Mouse (Mus musculus) splenic B cell, adult 2 months (primary cell): ENCODE measurements around the gene Rasgrp3.
A peak's percentile ranks its signal among the peaks of the same experiment; 100 is the strongest.

Experiments
- DNase-seq: peaks from one replicate; pipeline ENCODE4 v3.0.0-alpha.2; 2011; ENCODE audit warnings: low read depth, low spot score
- H3K27me3 ChIP-seq: 2 replicates; pipeline ENCODE4 v1.6.1; 2012; ENCODE audit warnings: mild to moderate bottlenecking, low read length, moderate library complexity, mixed read lengths; ENCODE audit not compliant: control insufficient read depth, poor library complexity, insufficient read depth, severe bottlenecking
- H3K36me3 ChIP-seq: 2 replicates; pipeline ENCODE4 v1.6.1; 2012; ENCODE audit warnings: mild to moderate bottlenecking, low read length, moderate library complexity, mixed read lengths; ENCODE audit not compliant: control insufficient read depth, poor library complexity, insufficient read depth, severe bottlenecking

The Rasgrp3 gene

GRCm38 (mm10) chr17:75529222-75529935 is 93.7 kb downstream of the Rasgrp3 start:
- DNase-seq, result no peak
- H3K27me3 ChIP-seq, result no peaks in the 10 kb centered on the region
- H3K36me3 ChIP-seq, result peaks cover 12% of the 10 kb centered on the region

- DNase-seq, result no peak
- no peaks in the 10 kb centered on the region for H3K36me3 ChIP-seq
Observed at GRCm38 (mm10) chr17:75532469-75532986, 96.8 kb downstream of the Rasgrp3 start.

GRCm38 (mm10) chr17:75534314-75535020 is 98.8 kb downstream of the Rasgrp3 start:
- Histone ChIP-seq H3K27me3 (no peaks in the 10 kb centered on the region), H3K36me3 (peaks cover 11% of the 10 kb centered on the region)
- no peak for DNase-seq

More at GRCm38 (mm10) chr17:75532469-75532986, 96.8 kb downstream of the Rasgrp3 start:
- H3K27me3 ChIP-seq, result no peaks in the 10 kb centered on the region

GRCm38 (mm10) chr17:75535612-75536011 is 99.9 kb downstream of the Rasgrp3 start:
- Histone ChIP-seq H3K36me3 (peaks cover 13% of the 10 kb centered on the region), H3K27me3 (no peaks in the 10 kb centered on the region)
- no peak for DNase-seq

GRCm38 (mm10) chr17:75536396-75537049 is 100.8 kb downstream of the Rasgrp3 start:
- peak; percentile 84 for DNase-seq
- Histone ChIP-seq H3K36me3 (peaks cover 13% of the 10 kb centered on the region), H3K27me3 (no peaks in the 10 kb centered on the region)

- no peak for DNase-seq
- Histone ChIP-seq H3K27me3 (no peaks in the 10 kb centered on the region), H3K36me3 (peaks cover 13% of the 10 kb centered on the region)
Observed at GRCm38 (mm10) chr17:75537050-75537445, 101.4 kb downstream of the Rasgrp3 start.

GRCm38 (mm10) chr17:75538431-75538830 is 102.7 kb downstream of the Rasgrp3 start:
- Histone ChIP-seq H3K36me3 (peaks cover 17% of the 10 kb centered on the region), H3K27me3 (no peaks in the 10 kb centered on the region)
- no peak for DNase-seq

- Histone ChIP-seq H3K27me3 (no peaks in the 10 kb centered on the region), H3K36me3 (peaks cover 19% of the 10 kb centered on the region)
- DNase-seq, result no peak
Observed at GRCm38 (mm10) chr17:75539130-75539529, 103.4 kb downstream of the Rasgrp3 start.

GRCm38 (mm10) chr17:75539841-75540240 is 104.1 kb downstream of the Rasgrp3 start:
- Histone ChIP-seq H3K36me3 (peaks cover 26% of the 10 kb centered on the region), H3K27me3 (no peaks in the 10 kb centered on the region)
- DNase-seq, result no peak

- Histone ChIP-seq H3K27me3 (no peaks in the 10 kb centered on the region), H3K36me3 (peaks cover 34% of the 10 kb centered on the region)
- no peak for DNase-seq
Observed at GRCm38 (mm10) chr17:75543434-75543833, 107.7 kb downstream of the Rasgrp3 start.

- H3K27me3 ChIP-seq, result no peaks in the 10 kb centered on the region
- no peak for DNase-seq
- peaks cover 26% of the 10 kb centered on the region for H3K36me3 ChIP-seq
Observed at GRCm38 (mm10) chr17:75544262-75544661, 108.6 kb downstream of the Rasgrp3 start.

GRCm38 (mm10) chr17:75550771-75551413 is 115.2 kb downstream of the Rasgrp3 start:
- DNase-seq, result peak; percentile 50
- Histone ChIP-seq H3K27me3 (no peaks in the 10 kb centered on the region), H3K36me3 (peaks cover 6% of the 10 kb centered on the region)

GRCm38 (mm10) chr17:75551512-75552400 is 116.1 kb downstream of the Rasgrp3 start, which contains the start of gene Fam98a:
Gene Fam98a (minus strand): TSS chr17:75551946.
- Histone ChIP-seq H3K27me3 (no peaks in the 10 kb centered on the region), H3K36me3 (peaks cover 3% of the 10 kb centered on the region)
- DNase-seq, result peak; percentile 100

- no peak for DNase-seq
- H3K36me3 ChIP-seq, result no peaks in the 10 kb centered on the region
- no peaks in the 10 kb centered on the region for H3K27me3 ChIP-seq
Observed at GRCm38 (mm10) chr17:75557031-75557430, 121.3 kb downstream of the Rasgrp3 start.
